Mouse (Mus musculus) layer of hippocampus, postnatal 14 days (tissue): ENCODE data around the gene Nckipsd. TPM values are rescaled to one million over a fixed set of nuclear protein-coding genes. Genes with fewer than 3 reads are reported as not detected.

Experiments used
- DNase-seq, 2 experiments: peaks; one replicate each; pipeline ENCODE4 v3.0.0; 2021 to 2022; ENCODE audit warnings: low spot score in 2 of 2, mixed read lengths in 1 of 2
- total RNA-seq, 2 experiments: library from RNA; stranded (reverse); gene quantifications; 2 replicates each; pipeline ENCODE4 v1.2.3; 2021

The Nckipsd gene
- total RNA-seq, 2 experiments from 2014 or later, result 47.2 to 52.3 TPM

GRCm38 (mm10) chr9:108798508-108799075, 9.6 kb upstream of the Nckipsd start:
- no peak for DNase-seq

GRCm38 (mm10) chr9:108799564-108799963, 8.6 kb upstream of the Nckipsd start:
- no peak for DNase-seq

- no peak for DNase-seq
These were observed 2.4 kb upstream of the Nckipsd start for GRCm38 (mm10) chr9:108805768-108806167.

- no peak for DNase-seq
These were observed 1.8 kb upstream of the Nckipsd start for GRCm38 (mm10) chr9:108806379-108806778.

GRCm38 (mm10) chr9:108806831-108807230, 1.3 kb upstream of the Nckipsd start:
- no peak for DNase-seq

- DNase-seq, result no peak
These were observed 494 bp upstream of the Nckipsd start for GRCm38 (mm10) chr9:108807674-108808073.

GRCm38 (mm10) chr9:108809188-108809587, 1.0 kb downstream of the Nckipsd start:
- DNase-seq, result no peak

GRCm38 (mm10) chr9:108809723-108810122, 1.6 kb downstream of the Nckipsd start:
- DNase-seq, result no peak

- DNase-seq, result no peak
These were observed 2.3 kb downstream of the Nckipsd start for GRCm38 (mm10) chr9:108810516-108810915.

- no peak for DNase-seq
These were observed 7.4 kb downstream of the Nckipsd start for GRCm38 (mm10) chr9:108815557-108815956.

GRCm38 (mm10) chr9:108819495-108819894, 11.3 kb downstream of the Nckipsd start:
- DNase-seq, result peak in 1 of 2 experiments; percentile 68

GRCm38 (mm10) chr9:108820077-108820476, 11.9 kb downstream of the Nckipsd start:
- DNase-seq, result no peak

- DNase-seq, result no peak
These were observed 16.0 kb downstream of the Nckipsd start for GRCm38 (mm10) chr9:108824144-108824685.

GRCm38 (mm10) chr9:108824755-108825413, 16.7 kb downstream of the Nckipsd start:
- peak; percentile 92 to 97 for DNase-seq

- peak; percentile 86 to 94 for DNase-seq
These were observed 17.9 kb downstream of the Nckipsd start, which contains the start of gene Celsr3 for GRCm38 (mm10) chr9:108825820-108826699. TSS of gene Celsr3 (plus strand) at chr9:108826320.

GRCm38 (mm10) chr9:108826700-108827340, 18.7 kb downstream of the Nckipsd start:
- DNase-seq, result peak; percentile 60 to 62

- no peak for DNase-seq
These were observed 19.3 kb downstream of the Nckipsd start for GRCm38 (mm10) chr9:108827454-108827853.

- DNase-seq, result no peak
These were observed 19.7 kb downstream of the Nckipsd start for GRCm38 (mm10) chr9:108827906-108828305.

- DNase-seq, result no peak
These were observed 23.5 kb downstream of the Nckipsd start for GRCm38 (mm10) chr9:108831637-108832036.

- DNase-seq, result peak; percentile 63 to 82
These were observed 24.4 kb downstream of the Nckipsd start for GRCm38 (mm10) chr9:108832390-108833108.
